Mouse (Mus musculus) spleen, adult 2 months (tissue): ENCODE results near the gene Tvp23b. TPM values are rescaled to one million over a fixed set of nuclear protein-coding genes. Genes with fewer than 3 reads are reported as not detected.

Experiments used
- DNase-seq, 2 experiments: peaks; one replicate each; pipeline versions ENCODE4 v3.0.0 to v3.0.0-alpha.2; 2012 to 2021; ENCODE audit warnings: low spot score in 2 of 2, low read depth in 1 of 2
- H3K27ac ChIP-seq: fragments of 200-500 bp; 2 replicates; pipeline ENCODE4 v1.5.1; 2012; ENCODE audit warnings: low read length, inconsistent platforms; ENCODE audit not compliant: insufficient read depth
- H3K27me3 ChIP-seq: fragments of 200-500 bp; 2 replicates; pipeline ENCODE4 v1.6.1; 2012; ENCODE audit warnings: mild to moderate bottlenecking, moderate library complexity, low read length, inconsistent platforms; ENCODE audit not compliant: control insufficient read depth, insufficient read depth
- H3K36me3 ChIP-seq: fragments of 200-500 bp; 2 replicates; pipeline ENCODE4 v1.6.1; 2012; ENCODE audit warnings: mild to moderate bottlenecking, low read length, inconsistent platforms; ENCODE audit not compliant: control insufficient read depth, insufficient read depth
- H3K4me1 ChIP-seq: fragments of 200-500 bp; 2 replicates; pipeline ENCODE4 v1.6.1; 2011; ENCODE audit warnings: inconsistent platforms; ENCODE audit not compliant: control insufficient read depth, insufficient read depth, insufficient read length
- H3K4me3 ChIP-seq: fragments of 200-500 bp; 2 replicates; pipeline ENCODE4 v1.5.1; 2011; ENCODE audit warnings: mild to moderate bottlenecking, inconsistent platforms; ENCODE audit not compliant: insufficient read depth, insufficient read length; ENCODE audit errors: extremely low read depth
- CTCF ChIP-seq: fragments of 200-500 bp; IDR thresholded peaks from 2 replicates; pipeline ENCODE4 v1.5.1; 2011; ENCODE audit warnings: mild to moderate bottlenecking, inconsistent platforms; ENCODE audit not compliant: insufficient read depth, insufficient read length, insufficient replicate concordance; ENCODE audit errors: extremely low read depth
- POLR2A ChIP-seq: fragments of 200-500 bp; IDR thresholded peaks from 2 replicates; pipeline ENCODE4 v1.6.1; 2011; ENCODE audit warnings: low read depth, low read length, inconsistent platforms
- WGBS: fragments of 180-500 bp; shearing (Covaris S2); methylation state at CpG from one replicate; pipeline ENCODE4 v1.1.7; 2018; 5-methylcytosine and 5-hydroxymethylcytosine counted together
- polyA plus RNA-seq: library from polyadenylated mRNA; depleted of rRNA; stranded (reverse); fragments of >200 nt; gene quantifications from 2 replicates; pipeline ENCODE4 v1.2.3, GENCODE M21; 2012

Tvp23b gene
- polyA plus RNA-seq, 1 experiment, result 6.2 TPM

- 43% methylated on average over 4 of the region's 4 CpGs for WGBS
- no peaks in the 10 kb centered on the region for H3K36me3 ChIP-seq
- peaks cover 7% of the 10 kb centered on the region; the same call in 1 of the 2 replicates for H3K4me1 ChIP-seq
- H3K27ac ChIP-seq, result no peak overlapping the region; the same call in 1 of the 2 replicates
- DNase-seq, result no peak
- no peaks in the 10 kb centered on the region for H3K27me3 ChIP-seq
- H3K4me3 ChIP-seq, result no peak overlapping the region
- no peak for TF ChIP-seq CTCF
- TF ChIP-seq POLR2A, result no peak
Measured at GRCm38 (mm10) chr11:62847655-62848191, 31.5 kb upstream of the Tvp23b start.

DNA sequence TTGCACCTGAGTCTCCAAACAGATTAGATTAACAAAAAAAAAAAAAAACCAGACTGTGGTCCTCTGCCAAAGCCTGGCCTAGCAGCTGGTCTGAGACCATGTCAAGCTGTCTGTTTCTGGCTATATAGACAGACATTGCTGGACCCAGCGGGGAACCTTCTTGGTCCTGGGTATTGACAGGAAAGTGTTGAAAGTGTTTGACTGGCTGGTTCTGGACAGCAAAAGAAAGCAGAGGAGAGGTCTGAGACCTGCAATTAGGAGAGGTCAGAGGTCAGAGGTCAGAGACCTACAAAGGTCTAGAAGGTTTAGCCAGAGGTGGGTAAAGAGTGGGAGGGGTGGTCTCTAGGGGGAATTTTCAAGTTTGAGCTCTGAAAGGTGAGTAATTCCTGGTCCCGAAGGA lies 31.0 kb upstream of the Tvp23b start:
- H3K36me3 ChIP-seq, result no peaks in the 10 kb centered on the region
- H3K27me3 ChIP-seq, result no peaks in the 10 kb centered on the region
- TF ChIP-seq POLR2A (no peak), CTCF (no peak)
- H3K4me1 ChIP-seq, result peaks cover 7% of the 10 kb centered on the region; the same call in 1 of the 2 replicates
- WGBS, result 91% methylated on average over 2 of the region's 2 CpGs
- no peak overlapping the region for H3K27ac ChIP-seq
- no peak overlapping the region for H3K4me3 ChIP-seq
- no peak for DNase-seq

DNA sequence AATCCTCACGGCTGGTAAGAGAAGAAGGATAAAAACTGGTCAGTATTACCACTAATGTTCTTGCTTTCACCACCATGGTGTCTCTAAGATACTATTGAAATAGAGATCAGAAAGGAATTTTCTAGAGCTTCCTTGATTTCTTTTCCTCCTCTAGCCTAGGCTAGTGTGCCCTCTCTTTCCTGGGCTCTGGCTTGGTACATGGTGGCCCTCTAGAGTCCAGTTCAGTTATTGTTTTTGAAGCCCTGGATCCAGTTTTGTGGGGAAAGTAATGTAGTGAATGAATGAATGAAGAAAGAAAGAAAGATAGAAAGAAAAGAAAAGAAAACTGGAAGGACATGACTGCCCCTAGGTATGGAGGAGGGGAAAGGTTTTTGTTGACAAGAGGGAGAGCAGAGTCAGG lies 28.1 kb upstream of the Tvp23b start:
- WGBS, result 90% methylated on average over 1 of the region's 1 CpGs

DNA sequence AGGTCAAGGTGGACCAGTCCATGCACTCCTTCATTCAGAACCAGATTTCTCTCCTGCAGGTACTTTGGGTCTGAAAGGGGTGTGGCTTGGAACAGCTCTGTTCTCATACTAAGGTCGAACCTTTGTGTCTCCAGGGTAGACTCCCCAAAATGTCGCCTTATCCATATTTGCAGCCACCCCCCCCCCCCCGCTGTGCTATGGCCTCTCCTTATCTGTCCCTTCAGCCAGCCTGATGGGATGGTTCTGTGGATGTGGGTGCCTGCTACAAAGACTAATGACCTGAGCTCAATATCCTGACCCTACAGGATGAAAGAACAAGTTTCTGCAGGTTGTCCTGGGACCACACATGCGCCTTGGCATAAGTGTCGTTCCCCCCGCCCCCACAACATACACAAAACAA lies 25.9 kb upstream of the Tvp23b start:
- Histone ChIP-seq H3K36me3 (no peaks in the 10 kb centered on the region), H3K27ac (no peak overlapping the region), H3K27me3 (no peaks in the 10 kb centered on the region), H3K4me3 (no peak overlapping the region), H3K4me1 (no peaks in the 10 kb centered on the region; the same call in 1 of the 2 replicates)
- no peak for DNase-seq
- 84% methylated on average over 6 of the region's 6 CpGs for WGBS
- TF ChIP-seq CTCF (no peak), POLR2A (no peak)

More for the DNA sequence above, 28.1 kb upstream of the Tvp23b start:
- TF ChIP-seq CTCF, result no peak
- no peak for TF ChIP-seq POLR2A
- H3K27me3 ChIP-seq, result no peaks in the 10 kb centered on the region
- no peak for DNase-seq
- H3K4me3 ChIP-seq, result no peak overlapping the region
- peaks cover 7% of the 10 kb centered on the region; the same call in 1 of the 2 replicates for H3K4me1 ChIP-seq
- no peak overlapping the region for H3K27ac ChIP-seq
- H3K36me3 ChIP-seq, result no peaks in the 10 kb centered on the region

- WGBS, result 94% methylated on average over 4 of the region's 4 CpGs
Measured at GRCm38 (mm10) chr11:62865562-62865961, 13.7 kb upstream of the Tvp23b start.

DNA sequence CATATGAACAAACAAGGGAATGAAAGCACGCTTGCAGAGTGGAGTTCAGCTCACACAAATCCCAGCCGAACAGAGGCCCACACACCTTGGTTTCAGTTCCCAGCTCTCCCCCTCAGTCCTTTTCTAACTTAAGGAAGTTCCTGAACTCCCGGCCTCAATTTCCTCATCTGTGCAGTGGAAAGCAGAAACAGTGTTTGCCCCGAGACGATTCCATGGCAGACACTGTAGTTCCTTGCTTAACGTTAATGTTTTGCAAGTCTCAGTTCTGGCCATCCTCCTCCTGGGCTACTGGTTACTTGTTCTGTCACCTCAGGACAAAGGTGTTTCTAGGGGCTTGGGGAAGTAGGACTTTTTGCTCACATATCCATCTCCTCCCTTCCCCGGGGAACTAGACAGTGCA lies 12.6 kb upstream of the Tvp23b start:
- Histone ChIP-seq H3K4me1 (no peaks in the 10 kb centered on the region), H3K4me3 (no peak overlapping the region), H3K36me3 (no peaks in the 10 kb centered on the region), H3K27ac (no peak overlapping the region), H3K27me3 (no peaks in the 10 kb centered on the region)
- WGBS, result 66% methylated on average over 7 of the region's 7 CpGs
- DNase-seq, result no peak
- TF ChIP-seq CTCF (no peak), POLR2A (no peak)

More at GRCm38 (mm10) chr11:62865562-62865961, 13.7 kb upstream of the Tvp23b start:
- Histone ChIP-seq H3K27me3 (no peaks in the 10 kb centered on the region), H3K4me3 (no peak overlapping the region), H3K36me3 (no peaks in the 10 kb centered on the region), H3K4me1 (no peaks in the 10 kb centered on the region), H3K27ac (no peak overlapping the region)
- no peak for DNase-seq
- TF ChIP-seq POLR2A (no peak), CTCF (no peak)

DNA sequence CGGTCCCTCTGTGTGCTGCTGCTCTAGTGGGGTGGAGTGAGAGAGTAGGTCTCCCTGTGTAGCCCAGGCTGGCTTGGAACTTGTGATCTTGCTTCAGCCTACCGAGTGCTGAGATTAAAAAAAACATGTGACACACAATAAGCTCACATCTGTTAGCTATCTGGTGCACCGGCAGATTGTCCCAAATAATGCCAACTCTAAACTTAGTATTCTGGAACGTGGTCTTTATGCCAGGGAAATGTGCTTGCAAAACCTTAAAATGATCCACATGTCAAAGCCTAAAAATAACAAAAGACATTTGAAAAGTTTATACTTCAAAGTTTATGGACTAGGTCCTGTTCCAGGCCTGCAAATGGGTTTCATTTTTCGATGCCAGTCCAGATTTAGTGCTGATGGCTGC lies 10.1 kb upstream of the Tvp23b start:
- TF ChIP-seq POLR2A (no peak), CTCF (no peak)
- no peaks in the 10 kb centered on the region for H3K27me3 ChIP-seq
- DNase-seq, result no peak
- H3K4me1 ChIP-seq, result no peaks in the 10 kb centered on the region
- 86% methylated on average over 5 of the region's 5 CpGs for WGBS
- no peak overlapping the region for H3K27ac ChIP-seq
- H3K36me3 ChIP-seq, result no peaks in the 10 kb centered on the region
- no peak overlapping the region for H3K4me3 ChIP-seq
